ENCODE assay signal across 9 mouse cellular contexts in the genomic region with DNA sequence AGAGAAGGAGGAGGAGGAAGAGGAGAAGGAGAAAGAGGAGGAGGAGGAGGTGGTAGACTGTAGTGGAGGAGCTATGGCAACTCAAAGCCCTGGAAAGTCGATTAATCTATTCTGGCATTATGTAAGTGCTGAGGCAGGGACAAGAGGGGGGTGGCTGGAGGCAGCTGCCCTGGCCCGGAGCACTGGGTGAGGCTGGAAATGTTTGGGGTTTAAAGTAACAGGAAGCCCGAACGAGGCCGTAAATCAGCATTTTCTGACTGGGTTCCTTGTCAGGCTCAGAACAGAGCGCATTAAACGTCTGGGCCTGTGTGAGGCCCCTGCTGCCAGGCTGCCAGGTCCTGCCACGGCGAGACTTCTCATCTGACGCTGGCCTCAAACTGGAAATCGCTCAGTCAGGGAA.
A peak's percentile ranks its signal among the peaks of the same experiment; 100 is the strongest.
DNase-seq lines count a peak whose midpoint lies in the region; ATAC-seq and TF ChIP-seq lines count a peak whose summit lies in the region.
"Had no signal": no experiment of that assay in that cellular context is flagged by ENCODE, and none has a peak within 500 bp of the region (broad histone marks: within the 10 kb centered on the region; RNA-seq: fewer than 3 reads in every experiment).

No protein-coding gene starts in this region.

- no peak for TF ChIP-seq POLR2A in lung, adult 2 months (IDR thresholded peaks at IDR 0.05; ENCODE audit: borderline replicate concordance, extremely low read depth, low read depth, low read length)

- no peaks in the 10 kb centered on the region for H3K36me3 ChIP-seq in lung, embryonic 14.5 days (ENCODE audit: insufficient read depth)
- no peaks in the 10 kb centered on the region for H3K36me3 ChIP-seq in embryonic facial prominence, embryonic 15.5 days
- H3K36me3 ChIP-seq in limb, embryonic 10.5 days, result no peaks in the 10 kb centered on the region

- H3K27ac ChIP-seq in lung, embryonic 14.5 days (ENCODE audit: low read depth), result no peak overlapping the region
- no peak overlapping the region for H3K27ac ChIP-seq in embryonic facial prominence, embryonic 15.5 days (replicated peaks)
- H3K27ac ChIP-seq in limb, embryonic 10.5 days, result peak overlapping the region; percentile 79

- H3K4me1 ChIP-seq in lung, embryonic 14.5 days (ENCODE audit: insufficient read depth), result peaks cover 10% of the 10 kb centered on the region; the same call in 1 of the 2 replicates
- H3K4me1 ChIP-seq in lung, adult 2 months (ENCODE audit: control insufficient read depth, insufficient read depth, low read length), result no peaks in the 10 kb centered on the region
- peaks cover 20% of the 10 kb centered on the region for H3K4me1 ChIP-seq in embryonic facial prominence, embryonic 15.5 days
- peaks cover 68% of the 10 kb centered on the region for H3K4me1 ChIP-seq in limb, embryonic 10.5 days

- H3K4me2 ChIP-seq in lung, embryonic 14.5 days, result no peak overlapping the region
- H3K4me2 ChIP-seq in embryonic facial prominence, embryonic 15.5 days (replicated peaks), result no peak overlapping the region

- no peak overlapping the region for H3K9ac ChIP-seq in lung, embryonic 14.5 days
- no peak overlapping the region for H3K9ac ChIP-seq in embryonic facial prominence, embryonic 15.5 days

- peak; percentile 42 for DNase-seq in lung, embryonic 14.5 days
- DNase-seq in lung, adult 2 months, result no peak
- DNase-seq in limb, embryonic 10.5 days (ENCODE audit: low spot score), result peak; percentile 56
- DNase-seq in thymus, postnatal 36 days, result no peak
- DNase-seq in left cerebral cortex, adult 9 months (ENCODE audit: low spot score in 2 of 2), result no peak
- DNase-seq: cerebellum, adult 9-11 months had no signal

- TF ChIP-seq CTCF in lung, embryonic 14.5 days (IDR thresholded peaks at IDR 0.05; ENCODE audit: low read depth), result no peak
- TF ChIP-seq CTCF in lung, adult 2 months (IDR thresholded peaks at IDR 0.05; ENCODE audit: insufficient read depth, low read length), result no peak

- no peak overlapping the region for H3K4me3 ChIP-seq in lung, embryonic 14.5 days (ENCODE audit: low read depth, low read length)
- no peak overlapping the region for H3K4me3 ChIP-seq in lung, adult 2 months (replicated peaks; ENCODE audit: extremely low read depth, low read depth, low read length)
- H3K4me3 ChIP-seq in embryonic facial prominence, embryonic 15.5 days (replicated peaks), result no peak overlapping the region
- H3K4me3 ChIP-seq in limb, embryonic 10.5 days, result peak overlapping the region; percentile 4; the same call in 1 of the 2 replicates
- H3K4me3 ChIP-seq: myocyte had no signal

- H3K9me3 ChIP-seq in lung, embryonic 14.5 days (ENCODE audit: low read depth, low read length), result no peaks in the 10 kb centered on the region
- H3K9me3 ChIP-seq in embryonic facial prominence, embryonic 15.5 days (replicated peaks), result no peaks in the 10 kb centered on the region
- no peaks in the 10 kb centered on the region for H3K9me3 ChIP-seq in limb, embryonic 10.5 days (replicated peaks)

- 33% methylated on average over 11 of the region's 11 CpGs for WGBS in lung, embryonic 14.5 days
- WGBS in lung, adult 2 months, result 30% methylated on average over 11 of the region's 11 CpGs
- 30% methylated on average over 11 of the region's 11 CpGs for WGBS in embryonic facial prominence, embryonic 15.5 days
- 24% methylated on average over 11 of the region's 11 CpGs for WGBS in limb, embryonic 10.5 days

- H3K27me3 ChIP-seq in lung, embryonic 14.5 days (ENCODE audit: insufficient read depth, low read length), result no peaks in the 10 kb centered on the region; the same call in 1 of the 2 replicates
- H3K27me3 ChIP-seq in embryonic facial prominence, embryonic 15.5 days, result peaks cover 25% of the 10 kb centered on the region
- H3K27me3 ChIP-seq in limb, embryonic 10.5 days (ENCODE audit: low read depth, poor library complexity, severe bottlenecking), result peaks cover 55% of the 10 kb centered on the region

- ATAC-seq in lung, embryonic 14.5 days (ENCODE audit: insufficient read depth), result no peak
- peak; percentile 45 for ATAC-seq in embryonic facial prominence, embryonic 15.5 days (ENCODE audit: insufficient number of reproducible peaks, low FRiP score, low TSS enrichment, low read depth)
- ATAC-seq in megakaryocyte progenitor cell, adult 5-6 weeks (replicated peaks; ENCODE audit: poor library complexity), result 0 out of 2 replicates have a peak, but pooled peaks have one; percentile 11

Comparison
In these comparisons a context has a peak if more than half of its experiments do, and no peak if none do; other contexts are left out.
1. DNase-seq: peak in lung, embryonic 14.5 days (single experiment) and limb, embryonic 10.5 days (single experiment); none in lung, adult 2 months (single experiment), thymus, postnatal 36 days (0 of 2) and left cerebral cortex, adult 9 months (0 of 2).